Mouse (Mus musculus): ENCODE measurements at regions not wholly inside any gene's neighbourhood (a gene's known extent, or its start where the extent isn't known, plus 50 kb on each side); places are given as distances from the start of the nearest gene placed in this dataset.
"Not testable (repeated sequence)": the region's sequence is repeated elsewhere in the genome, so short reads cannot be mapped to it uniquely, and the experiment has no call there.

DNA sequence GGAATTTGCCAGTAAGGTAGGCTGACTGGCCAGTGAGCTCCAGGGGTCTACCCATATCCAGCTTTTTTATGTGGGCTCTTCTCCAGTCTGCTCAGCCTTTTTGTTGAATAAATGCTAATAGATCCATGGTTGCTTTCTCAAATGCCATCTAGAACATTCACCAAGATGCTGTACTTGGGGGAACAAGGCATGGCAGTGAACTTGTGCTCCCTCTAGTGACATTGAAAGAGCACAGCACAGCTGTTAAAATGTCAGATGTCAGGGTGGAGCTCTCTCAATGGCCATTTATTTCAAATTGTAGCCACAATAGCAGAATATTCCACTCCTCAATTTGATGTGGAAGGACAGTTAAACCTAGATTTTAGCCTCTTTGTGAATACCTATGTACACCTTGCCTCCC is 86.3 kb downstream of the Kcnk1 start:
- no peak for DNase-seq

DNA sequence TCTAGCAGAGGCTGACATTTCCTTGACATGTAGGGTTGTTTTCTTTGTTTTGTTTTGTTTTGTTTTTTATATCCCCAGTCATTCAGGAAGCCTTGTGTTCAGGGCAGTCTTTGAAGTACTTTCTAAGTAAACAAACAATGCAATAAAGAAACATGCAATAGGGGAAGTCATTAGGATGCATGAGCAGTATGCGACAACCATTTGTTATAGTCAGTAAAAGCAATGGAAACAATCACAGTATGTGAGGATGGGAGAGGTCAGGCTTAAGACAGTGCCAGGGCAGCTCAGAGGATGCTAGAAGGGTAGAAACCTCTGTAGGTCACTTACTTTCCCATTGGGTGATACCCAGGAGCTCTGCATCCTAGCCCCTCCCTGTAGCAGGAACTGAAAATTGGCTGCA is 87.9 kb downstream of the Kcnk1 start:
- DNase-seq = no peak

DNA sequence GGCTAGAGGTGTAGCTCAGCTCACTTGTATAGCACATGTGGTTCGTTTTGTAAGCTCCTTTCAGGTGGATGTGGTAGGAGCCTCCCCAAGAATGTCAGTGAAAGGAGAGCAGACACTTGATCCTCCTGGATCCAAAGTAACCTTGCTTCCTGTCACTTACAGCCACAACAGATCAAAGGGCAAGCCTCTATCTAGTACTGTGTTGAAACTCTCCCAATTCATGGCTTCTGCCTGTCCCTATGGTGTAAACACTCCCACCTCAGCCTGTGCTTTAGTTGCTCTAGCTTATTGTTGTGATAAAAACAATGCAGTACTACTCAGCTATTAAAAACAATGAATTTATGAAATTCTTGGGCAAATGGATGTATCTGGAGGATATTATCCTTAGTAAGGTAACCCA is 95.8 kb downstream of the Kcnk1 start:
- DNase-seq = no peak

DNA sequence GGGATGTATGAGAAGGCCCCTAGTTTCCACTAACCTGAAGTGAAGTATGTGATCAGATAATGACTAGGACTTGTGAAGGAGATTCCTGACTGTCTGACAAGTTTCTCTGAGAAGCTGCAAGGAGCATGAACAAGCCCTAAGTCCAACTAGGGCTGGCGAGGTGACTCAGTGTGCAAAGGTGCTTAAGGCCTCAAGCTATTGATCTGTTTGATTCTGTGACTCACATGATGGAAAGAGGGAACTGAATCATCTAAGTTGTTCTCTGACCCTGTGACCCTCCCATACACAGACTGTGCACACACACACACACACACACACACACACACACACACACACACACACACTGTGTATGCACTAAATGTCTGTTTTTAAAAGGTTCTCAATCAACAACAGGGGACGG is 99.0 kb downstream of the Kcnk1 start:
- no peak for DNase-seq

DNA sequence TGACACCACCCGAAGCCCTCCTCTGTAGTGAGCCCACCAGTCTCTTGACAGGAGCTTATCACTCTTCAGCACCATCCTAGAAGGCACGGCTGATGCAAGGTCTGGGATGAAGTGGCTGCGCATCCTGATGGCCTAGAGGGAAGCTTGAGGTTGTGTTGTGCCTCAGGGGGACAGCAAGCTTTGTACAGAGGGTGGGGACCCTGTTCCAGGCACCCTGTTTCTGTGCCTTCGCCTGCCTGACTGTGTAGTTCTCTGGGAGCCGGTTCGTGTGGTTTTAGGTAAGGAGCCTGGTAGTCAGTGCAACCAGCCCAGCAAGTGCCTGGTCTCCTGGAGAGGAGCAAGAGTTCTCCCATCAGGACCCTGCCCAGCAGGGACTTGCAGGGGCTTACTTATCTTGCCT is 101.1 kb downstream of the Kcnk1 start:
- no peak for DNase-seq

DNA sequence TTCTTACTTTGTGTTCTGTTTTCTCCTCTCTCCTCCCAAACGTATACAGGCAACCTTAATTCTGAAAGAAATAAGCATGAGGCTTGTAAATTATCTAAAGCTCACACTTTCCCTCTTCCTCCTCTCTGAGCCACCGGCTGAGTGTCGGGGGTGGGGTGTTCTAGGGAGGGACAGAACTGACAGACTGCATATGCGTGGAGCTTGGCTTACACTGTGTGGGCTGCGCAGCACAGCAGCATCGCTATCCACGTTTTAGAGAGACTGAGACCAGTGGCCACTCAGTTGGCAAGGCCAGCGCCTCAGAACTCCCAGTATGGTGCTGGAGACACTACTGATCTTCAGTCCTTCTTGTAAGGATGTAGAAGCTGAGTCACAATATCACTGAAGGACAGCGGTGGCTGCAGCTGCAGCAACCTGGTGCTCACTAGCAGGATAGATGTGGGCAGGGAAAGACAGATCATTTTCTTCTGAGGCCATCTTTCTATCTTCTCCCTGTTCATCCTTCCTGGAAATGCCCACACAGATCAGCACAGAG is 101.7 kb downstream of the Kcnk1 start:
- DNase-seq = no peak

DNA sequence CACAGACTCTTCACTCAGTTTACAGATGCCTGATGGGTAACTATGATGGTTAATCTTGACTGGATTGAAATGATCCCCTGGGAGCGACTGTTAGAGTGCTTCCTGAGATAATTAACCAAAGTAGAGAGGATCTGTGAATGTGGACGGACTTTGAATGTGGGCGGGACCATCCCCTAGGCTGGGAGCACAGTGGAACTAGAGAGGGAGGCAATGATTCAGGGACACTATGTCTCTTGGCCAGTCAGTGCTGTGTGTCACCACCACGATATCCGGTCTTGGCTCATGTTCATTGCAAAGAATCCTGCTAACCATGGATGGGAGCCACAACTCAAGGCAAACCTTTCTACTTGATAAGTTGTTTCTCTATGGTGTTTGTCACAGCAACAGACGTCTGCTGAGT is 103.9 kb downstream of the Kcnk1 start:
- DNase-seq = no peak

DNA sequence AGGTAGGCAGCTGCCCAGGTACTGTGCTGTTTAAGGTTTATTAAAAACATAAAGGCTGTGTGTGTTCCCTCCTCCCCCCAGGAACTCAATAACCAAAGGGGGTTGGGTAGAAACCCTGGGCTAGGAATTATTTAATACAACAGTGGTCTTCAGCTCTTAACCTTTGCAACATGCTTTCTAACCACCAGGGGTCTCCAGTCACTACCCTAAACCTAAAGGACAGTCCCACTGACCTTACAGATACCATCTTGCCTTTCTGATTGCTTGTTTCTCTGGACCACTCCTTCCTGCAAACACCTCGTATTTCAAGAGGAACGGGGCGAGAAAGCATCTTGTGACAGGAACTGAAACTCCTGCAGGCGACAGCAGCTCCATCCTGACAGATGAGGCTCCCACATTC is 104.9 kb downstream of the Kcnk1 start:
- DNase-seq = no peak

DNA sequence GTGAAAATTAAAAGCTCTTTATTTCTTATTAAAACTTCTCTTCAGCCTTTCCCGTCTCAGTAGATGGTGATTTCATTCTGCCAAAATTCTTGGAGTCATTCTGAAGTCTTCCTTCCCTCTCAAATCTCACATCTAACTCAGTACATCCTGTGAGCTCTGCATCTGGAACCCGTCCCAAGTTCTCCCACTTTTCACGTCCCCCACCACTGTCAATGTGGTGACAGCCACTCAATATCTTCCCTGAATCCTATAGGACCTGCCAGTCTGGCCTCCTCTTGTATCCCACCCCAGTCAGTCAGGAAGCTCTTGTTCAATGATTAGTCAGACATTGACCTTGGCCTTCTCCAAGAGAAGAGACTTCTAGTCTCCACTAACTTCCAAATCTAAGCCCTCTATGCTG is 110.1 kb downstream of the Kcnk1 start:
- no peak for DNase-seq

DNA sequence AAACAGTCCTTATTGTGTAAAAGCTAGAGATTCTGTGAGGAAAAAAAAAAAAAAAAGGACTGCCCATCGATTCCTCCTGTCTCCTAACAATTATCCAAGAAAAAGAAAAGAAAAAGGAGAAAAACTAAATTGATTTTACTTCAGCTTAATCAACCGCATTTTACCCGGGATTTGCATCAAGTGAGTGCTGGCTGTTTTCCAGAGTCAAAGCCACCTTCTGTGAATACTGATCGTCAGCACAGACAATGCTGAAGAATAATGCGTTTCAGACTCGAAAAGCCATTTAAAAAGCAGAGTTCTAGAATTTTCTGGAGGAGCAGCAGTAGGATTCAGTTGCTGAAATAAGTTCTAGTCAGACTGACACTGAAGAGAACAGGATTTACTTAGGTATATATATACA is 131.1 kb downstream of the Kcnk1 start:
- no peak for DNase-seq

DNA sequence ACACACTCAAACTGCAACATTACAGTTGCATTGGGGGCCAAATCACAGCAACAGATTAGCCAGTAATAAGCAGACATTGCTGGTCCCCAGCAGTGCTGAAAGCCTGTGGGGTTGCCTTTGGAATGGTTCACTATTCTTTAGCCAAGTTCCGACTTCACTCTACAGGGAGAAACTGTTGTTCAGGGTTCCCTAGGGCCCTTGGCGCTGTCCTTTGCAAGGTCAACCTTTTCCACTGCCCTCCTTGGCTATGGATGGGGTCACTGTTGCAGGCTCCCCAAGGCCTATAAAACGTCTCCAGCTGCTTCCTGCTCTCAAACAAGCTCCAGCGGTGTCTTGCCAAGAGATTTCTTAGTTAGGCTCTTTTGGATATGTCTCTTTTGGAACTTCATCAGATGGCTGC is 137.1 kb downstream of the Kcnk1 start:
- DNase-seq = no peak

DNA sequence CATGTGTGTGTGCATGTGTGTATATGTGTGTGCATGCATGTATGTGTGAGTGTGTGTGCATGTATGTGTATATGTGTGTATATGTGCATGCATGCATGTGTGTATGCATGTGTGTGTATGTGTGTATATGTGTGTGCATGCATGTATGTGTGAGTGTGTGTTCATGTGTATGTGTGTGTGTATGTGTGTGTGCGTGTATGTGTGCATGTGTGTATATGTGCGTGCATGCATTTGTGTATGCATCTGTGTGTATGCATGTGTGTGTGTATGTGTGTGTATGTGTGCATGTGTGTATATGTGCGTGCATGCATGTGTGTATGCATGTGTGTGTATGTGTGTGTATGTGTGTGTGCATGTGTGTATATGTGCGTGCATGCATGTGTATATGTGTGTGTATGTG is 137.9 kb downstream of the Kcnk1 start:
- DNase-seq = not testable (repeated sequence)

DNA sequence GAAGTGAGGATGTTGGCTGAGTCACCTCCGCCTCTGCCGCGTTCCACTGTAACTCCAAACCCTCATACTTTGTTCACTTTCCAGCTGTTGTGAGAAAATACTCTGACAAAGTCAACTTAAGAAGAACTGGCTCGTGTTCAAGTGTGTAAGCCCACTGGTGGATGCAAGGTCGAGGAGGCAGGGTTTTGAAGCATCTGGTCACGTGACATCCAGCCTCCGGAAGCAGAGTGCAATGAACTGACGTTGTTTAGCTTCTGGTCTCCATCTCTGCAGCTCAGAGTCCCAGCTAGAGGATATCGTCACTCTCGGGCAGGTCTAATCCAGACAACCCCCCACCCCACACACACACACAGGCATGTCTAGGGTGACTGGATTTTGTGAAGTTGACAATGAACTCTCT is 140.1 kb downstream of the Kcnk1 start:
- no peak for DNase-seq

DNA sequence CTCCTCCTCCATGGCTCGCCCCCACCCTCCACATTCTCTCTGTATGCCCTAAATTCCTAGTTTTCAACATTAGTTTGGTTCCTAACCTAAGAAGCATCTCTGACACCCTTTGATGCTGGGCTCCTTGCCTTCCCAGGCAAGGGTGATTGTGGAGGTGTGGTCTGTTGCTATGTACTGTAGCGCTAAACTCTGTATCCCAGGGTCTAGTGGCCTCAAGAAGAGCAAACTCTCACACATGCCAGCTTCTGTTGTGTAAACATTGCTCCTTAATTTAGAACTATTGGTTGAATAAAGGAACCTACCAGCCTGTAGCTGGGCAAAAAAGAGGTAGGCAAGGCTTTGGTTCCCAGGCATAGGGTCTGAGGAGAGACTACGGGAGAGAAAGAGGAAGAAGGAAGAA is 140.6 kb downstream of the Kcnk1 start:
- no peak for DNase-seq

DNA sequence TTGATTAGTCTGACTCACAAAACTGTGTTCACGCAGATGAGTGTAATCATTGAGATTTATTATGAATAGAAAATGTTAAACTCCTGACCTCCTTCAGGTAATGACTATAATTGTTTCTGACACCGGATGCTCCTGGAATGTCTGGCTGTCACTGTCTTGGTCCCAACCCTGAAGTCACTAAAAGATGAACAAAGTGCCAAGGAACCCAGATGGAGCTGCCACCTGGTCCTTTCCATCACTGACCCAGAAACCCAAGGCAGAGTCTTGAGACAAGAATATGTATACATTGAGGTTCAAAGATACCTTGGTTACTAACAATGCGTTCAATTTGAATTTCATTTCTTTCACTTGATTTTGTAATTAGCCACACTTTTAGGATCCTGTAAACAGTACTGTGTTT is 142.0 kb downstream of the Kcnk1 start:
- no peak for DNase-seq

DNA sequence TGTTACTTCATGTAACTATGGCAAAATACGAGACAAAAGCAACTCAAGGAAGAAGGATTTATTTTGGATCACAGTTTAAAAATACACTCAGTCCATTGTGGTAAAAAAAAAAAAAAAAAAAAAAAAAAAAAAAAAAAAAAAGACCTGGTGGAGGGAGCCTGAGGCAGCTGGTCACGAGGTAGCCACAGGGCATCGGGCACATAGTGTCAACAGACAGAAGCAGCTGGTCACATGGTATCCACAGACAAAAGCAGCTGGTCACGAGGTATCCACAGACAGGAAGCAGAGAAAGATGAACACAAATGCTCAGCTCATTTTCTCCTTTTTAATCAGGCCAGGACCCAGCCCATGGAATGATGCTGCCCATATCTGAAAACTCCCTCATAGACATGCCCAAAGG is 142.5 kb downstream of the Kcnk1 start:
- DNase-seq = no peak

DNA sequence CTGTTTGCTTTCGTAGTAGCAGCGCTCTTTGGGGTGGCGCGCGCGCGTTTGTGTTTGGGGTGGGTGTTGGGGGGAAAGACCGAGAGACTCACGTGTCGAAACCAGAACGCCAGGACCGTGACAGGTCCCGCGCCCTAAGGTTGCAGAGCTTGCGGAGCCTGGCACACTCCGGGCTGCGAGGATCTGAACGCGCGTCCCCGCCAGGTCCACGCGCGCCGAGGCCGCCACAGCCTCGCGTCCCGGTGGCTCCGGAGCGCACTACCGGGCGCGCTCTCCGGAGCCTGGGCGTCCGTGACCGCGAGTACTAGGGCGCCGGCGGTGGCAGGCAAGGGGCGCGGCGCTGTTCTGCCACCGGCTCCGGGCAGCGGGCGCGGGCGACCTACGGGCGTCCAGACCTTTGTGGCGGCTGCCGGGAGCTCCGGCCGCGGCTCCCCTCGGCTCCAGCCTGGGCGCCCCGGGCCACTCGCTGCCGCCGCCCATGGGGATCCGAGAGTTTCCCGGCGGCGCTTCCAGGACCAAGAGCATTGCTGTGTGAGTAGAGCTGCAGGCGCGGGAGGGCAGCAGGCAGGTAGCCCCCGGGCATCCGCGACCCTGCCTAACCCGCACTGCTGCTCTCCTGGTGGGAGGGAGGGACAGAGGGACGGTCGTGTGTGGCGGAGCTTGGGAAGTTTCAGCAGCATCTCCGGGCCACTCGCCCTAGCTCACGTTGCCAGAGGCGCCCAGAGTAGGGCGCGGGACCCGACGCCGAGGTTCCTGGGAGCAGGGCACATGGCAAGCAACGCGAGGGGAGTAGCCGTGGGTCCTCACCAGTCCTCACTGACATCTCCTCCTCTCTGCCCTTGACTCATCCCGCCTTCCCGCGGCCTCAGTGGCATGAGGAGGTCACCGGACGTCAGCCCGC is 143.9 kb downstream of the Kcnk1 start:
- DNase-seq = peak; percentile 27

DNA sequence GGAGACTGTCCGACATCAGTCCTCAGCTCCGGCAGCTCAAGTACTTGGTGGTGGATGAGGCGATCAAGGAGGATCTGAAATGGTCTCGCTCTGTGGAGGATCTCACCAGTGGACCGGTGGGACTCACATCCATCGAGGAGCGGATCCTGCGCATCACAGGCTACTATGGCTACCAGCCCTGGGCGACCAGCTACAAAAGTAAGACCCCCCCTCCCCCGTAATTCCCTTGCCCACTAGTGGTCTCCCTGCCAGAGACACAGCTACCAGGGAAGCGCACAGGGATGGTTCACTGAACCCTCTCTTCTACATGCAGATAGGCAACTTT is 144.5 kb downstream of the Kcnk1 start:
- DNase-seq = no peak

DNA sequence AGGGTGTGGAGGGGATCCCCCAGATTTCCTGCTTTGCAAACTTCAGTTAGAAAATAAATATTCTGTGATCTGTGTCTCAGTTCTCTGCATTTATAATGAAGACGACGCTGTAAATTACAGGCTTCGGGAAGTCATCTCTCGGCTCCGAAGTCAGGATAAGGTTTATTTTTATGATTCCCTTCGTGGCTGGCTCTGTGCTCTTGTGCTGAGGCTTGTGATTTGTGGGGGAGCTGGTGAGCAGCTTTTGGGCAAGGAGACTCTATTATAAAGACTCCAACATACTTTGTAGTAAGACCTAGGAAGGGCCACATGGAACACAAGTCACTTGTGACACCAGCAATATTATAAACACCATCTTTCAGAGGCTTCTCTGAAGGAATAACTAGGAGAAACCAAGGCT is 146.0 kb downstream of the Kcnk1 start:
- no peak for DNase-seq

DNA sequence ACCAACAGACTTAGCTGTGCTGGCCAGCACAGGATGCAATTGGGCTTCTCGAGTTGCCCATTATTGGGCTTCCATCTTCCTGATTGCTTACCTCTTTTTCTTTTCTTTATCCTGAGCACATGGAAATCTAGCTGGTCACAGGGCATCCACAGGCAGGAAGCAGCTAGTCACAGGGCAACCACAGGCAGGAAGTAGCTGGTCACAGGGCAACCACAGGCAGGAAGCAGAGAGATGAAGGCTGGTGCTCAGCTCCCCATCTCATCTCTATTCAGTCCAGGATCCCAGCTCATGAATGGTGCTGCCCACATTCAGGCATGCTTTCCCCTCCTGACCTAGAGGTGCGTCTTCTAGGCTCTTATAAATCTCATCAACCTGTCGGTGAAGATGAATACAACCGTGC is 146.8 kb upstream of the Slc35f3 start:
- DNase-seq = no peak

DNA sequence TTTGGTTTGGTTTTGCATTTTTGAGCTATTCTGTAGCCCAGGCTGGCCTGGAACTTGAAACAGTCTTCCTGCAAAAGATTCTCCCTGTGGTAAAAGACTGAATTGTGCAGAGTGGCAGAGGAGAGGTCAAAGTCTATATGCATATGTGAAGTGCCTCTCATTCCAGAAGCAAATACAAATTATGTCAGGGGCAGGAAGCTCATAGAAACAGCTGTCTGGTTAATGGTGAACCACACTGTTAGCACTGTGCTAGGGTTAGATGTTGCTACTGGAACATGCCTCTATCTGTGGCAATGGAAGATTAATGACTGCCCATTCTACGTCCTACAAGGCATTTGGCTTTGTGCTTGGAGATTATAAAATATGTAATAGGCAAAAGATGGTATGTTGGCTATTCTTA is 144.4 kb upstream of the Slc35f3 start:
- no peak for DNase-seq

DNA sequence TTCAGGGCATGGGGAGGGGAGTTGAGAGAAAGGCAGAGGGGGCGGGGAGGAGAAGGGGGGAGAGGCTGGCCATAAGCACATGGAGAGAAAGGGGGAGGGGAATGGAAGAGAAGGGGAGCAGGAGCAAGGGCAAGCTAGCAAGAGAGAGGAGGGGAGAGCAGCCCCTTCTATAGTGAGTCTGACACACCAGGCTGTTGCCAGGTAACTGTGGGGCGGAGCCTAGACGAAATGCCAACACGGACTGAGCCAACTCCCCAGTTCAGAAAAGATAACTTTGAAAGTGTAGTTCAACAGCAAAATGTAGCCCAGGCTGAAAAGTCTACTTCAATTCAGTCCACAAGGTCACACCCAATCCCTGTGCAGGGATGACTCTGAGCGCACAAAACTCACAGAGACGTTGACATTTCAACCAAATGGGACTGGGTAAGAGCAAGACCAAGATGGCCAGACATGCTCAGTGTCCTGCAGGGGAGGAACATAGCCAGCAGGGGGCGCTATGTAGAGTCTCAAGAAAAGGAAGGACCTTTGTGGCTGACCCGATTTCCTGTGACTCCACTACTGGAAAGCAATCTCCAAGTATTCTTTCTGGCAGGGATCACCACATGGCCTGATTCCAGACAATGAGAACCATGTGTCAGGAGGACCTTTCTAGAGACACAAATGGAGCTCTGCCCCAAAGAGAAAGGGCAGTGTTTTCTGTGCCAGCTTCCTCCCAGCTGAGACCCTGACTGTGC is 140.7 kb upstream of the Slc35f3 start:
- peak; percentile 64 for DNase-seq

DNA sequence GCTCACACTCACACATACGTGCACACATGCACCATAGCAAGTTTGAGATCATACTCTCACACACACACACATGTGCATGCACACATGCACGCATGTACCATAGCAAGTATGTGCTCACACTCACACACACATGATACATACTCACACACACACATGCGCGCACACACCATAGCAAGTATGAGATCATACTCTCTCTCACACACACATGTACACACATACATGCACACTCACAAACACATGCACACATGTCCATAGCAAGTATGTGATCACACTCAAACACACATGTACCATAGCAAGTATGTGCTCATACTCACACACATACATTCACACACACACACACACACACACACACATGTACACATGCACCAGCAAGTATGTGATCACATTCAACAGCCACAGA is 138.9 kb upstream of the Slc35f3 start:
- no peak for DNase-seq
